Mouse (Mus musculus): ENCODE data around the gene Kat6b. TPM values are rescaled to one million over a fixed set of nuclear protein-coding genes. Genes with fewer than 3 reads are reported as not detected.
A peak's percentile ranks its signal among the peaks of the same experiment; 100 is the strongest.

Kat6b gene
- total RNA-seq, 2 experiments from 2014 or later = 39.2 to 39.3 TPM

GRCm38 (mm10) chr14:21686376-21687279 is 205.4 kb downstream of the Kat6b start:
- intact Hi-C loops (cut with DNase I) = no loop called here
- no peak for DNase-seq

- DNase-seq = no peak
Measured at GRCm38 (mm10) chr14:21691070-21691469, 209.8 kb downstream of the Kat6b start.

GRCm38 (mm10) chr14:21695020-21695419 is 213.8 kb downstream of the Kat6b start:
- DNase-seq = no peak
- intact Hi-C loops (cut with DNase I) = no loop called here

More at GRCm38 (mm10) chr14:21691070-21691469, 209.8 kb downstream of the Kat6b start:
- intact Hi-C loops (cut with DNase I) = no loop called here

DNA sequence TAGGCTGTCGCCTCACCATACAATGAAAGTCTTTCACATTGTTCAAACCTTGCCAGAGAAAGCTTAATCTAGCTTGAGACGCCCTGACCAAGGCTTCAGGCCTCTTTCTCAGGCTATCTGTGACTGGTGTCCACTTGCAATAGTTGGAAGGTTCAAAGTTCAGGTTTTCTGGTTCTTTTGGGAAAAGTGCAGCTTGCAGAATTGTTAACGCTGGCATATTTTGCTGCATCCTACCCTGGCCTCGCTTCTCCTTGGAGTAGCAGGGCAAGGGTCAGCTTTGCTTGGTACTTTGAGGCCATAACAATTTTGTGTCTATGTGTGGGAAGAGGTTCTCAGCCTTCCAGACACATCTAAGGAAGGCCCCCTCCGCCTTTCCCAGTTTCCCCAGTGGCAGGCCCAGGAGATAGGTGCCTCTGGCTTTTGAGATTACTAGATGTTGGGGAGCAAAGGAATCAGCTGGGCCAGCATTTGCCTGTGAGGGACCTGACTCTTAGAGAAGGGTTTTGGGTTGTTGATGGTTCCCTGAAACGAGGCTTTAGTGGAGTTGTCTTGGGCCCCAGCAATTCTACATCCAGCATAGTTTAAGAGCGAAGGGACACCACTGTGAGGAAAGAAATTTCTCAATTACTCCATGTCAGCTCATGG is 215.1 kb downstream of the Kat6b start:
- no peak for DNase-seq
- intact Hi-C loops (cut with DNase I) = no loop called here

DNA sequence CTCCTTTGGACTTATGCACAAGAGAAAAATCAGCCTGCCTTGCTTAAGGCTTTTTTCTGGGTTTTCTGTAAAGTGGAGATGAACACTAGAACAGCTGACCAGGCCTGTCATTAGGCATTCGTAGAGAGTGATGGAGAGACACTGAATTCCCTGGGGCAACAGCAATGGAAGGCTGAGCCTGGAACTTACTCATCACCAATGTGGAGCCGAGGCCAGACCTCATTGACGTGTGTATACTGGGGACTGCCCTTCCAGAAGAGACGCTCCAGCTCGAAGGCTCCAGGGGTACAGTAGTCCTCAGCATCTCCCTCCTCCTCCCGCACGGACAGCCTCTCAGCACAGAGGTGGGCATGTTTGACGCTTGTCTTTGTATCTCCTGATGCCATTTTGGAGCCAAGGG is 221.5 kb downstream of the Kat6b start:
- no peak for DNase-seq
- intact Hi-C loops (cut with DNase I) = no loop called here

DNA sequence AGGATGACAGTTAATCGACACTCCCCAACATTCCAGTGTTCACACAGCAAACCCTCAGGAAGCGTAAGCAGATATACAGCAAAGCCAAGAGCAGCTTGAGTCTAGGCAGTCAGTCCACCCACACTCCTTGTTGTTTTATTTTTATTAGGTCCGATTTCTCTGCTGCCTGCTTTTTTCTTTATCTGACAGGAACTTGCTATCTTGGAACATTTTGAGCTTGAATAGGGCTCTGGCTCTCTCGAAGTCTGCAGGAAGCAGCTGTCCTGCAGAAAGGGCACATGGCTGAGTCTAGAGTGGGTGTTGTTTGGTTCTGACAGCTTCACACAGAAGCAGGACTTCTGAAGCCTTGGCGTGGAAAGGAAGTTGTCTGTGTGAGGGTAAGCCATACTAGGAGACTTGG is 222.0 kb downstream of the Kat6b start:
- DNase-seq = peak; percentile 48

DNA sequence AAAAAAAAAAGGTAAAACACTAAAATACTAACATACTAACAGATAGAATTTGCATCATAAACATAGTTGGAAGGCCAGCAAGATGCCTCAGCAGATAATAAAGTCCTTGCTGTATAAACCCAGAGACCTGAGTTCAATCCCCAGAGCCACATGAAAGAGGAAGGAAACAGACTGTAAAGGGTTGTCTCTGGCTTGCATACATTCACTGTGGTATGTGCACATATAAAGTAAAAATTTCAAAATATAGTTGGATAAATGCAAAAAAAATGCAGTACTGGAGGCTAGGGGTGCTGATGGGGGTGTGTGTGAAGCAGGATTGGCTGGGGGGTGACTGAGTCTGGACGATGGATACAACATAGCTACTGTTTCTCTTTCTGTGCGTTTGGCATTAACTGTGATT is 224.2 kb downstream of the Kat6b start:
- intact Hi-C loops (cut with DNase I) = no loop called here

More for the DNA sequence above, 222.0 kb downstream of the Kat6b start:
- intact Hi-C loops (cut with DNase I) = no loop called here

DNA sequence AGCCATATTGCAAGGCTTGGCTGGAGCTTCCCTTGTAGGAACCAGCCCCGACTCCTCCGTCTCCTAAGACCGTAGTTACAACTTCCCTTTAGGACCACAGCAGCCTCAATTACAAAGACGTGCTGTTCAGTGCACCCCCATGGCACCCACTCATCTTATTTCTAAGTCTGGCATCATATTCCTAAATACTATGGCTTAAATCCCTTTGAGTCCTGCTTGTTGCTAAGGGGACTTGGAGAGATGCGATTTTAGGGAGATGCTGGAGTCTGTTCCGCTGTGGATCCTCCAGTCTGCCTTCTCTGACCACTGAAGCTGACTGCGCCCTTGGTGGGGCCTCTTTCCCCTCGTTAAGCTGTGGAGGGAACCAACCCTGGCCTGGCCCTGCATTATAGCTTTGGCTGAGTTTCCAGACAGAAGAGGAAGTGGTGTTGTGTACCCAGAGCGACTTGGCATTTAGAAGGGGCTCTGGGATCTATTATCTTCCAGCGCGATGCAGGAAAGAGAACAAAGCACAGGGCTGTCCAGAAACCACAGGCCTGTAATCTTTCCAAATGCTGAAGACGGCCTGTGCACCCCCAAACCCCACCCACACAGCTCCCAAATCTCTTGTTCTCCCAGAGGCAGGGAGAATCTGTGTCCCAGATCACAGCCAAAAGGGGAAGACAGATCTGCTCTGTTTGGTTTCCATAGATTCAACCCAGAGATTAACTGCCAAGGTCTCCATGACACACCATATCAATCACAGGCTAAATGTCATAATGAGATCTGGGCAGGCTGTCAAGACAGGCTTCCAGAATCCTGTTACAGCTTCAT is 225.7 kb downstream of the Kat6b start:
- intact Hi-C loops (cut with DNase I) = no loop called here
- DNase-seq = peak; percentile 53 to 55

More for the DNA sequence above, 224.2 kb downstream of the Kat6b start:
- no peak for DNase-seq

GRCm38 (mm10) chr14:21709545-21709944 is 228.3 kb downstream of the Kat6b start:
- intact Hi-C loops (cut with DNase I) = no loop called here

DNA sequence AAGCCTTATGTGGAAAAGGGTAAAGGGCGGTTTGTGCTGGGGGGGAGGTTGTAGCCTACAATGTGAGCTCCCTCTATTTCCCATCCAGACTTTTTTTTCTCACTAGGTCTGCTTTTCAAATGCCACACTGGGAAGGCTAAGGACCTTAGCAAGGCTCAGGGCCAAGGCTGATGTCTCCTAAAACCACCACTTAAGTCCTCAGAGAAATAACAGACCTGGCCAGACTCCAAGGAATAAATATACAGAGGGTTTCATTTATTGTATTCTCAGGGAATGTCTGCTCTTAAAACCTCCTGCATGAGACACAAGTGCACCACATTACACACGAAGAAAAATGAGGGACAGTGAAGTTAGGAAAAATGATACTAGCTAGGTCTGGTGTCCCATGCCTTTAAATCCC is 230.0 kb downstream of the Kat6b start:
- intact Hi-C loops (cut with DNase I) = no loop called here
- no peak for DNase-seq

More at GRCm38 (mm10) chr14:21709545-21709944, 228.3 kb downstream of the Kat6b start:
- peak in 1 of 2 experiments; percentile 21 for DNase-seq

DNA sequence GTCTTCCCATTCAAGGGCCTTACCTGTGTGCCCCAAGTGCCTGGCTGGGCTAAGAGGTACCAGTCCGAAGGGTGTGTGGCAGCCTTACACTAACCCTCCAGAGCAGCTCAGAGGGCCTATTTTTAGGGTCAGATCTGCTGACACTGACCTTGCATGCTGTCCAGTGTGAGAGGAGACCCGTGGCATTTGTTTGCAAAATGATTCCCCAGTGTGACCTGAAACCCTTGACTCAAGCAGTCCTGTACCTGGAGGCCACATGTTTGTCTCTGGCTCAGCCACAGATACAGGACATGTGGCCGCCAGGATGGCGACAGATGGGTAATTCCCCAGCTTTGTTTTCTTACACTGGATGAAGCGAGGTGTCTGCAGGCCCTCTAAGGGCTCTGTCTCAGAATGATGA is 233.3 kb downstream of the Kat6b start, which contains the start of gene Dupd1:
Gene Dupd1 (minus strand): TSS at position 91 of the 400 bp plus-strand sequence.
- DNase-seq = no peak
- intact Hi-C loops (cut with DNase I) = no loop called here

DNA sequence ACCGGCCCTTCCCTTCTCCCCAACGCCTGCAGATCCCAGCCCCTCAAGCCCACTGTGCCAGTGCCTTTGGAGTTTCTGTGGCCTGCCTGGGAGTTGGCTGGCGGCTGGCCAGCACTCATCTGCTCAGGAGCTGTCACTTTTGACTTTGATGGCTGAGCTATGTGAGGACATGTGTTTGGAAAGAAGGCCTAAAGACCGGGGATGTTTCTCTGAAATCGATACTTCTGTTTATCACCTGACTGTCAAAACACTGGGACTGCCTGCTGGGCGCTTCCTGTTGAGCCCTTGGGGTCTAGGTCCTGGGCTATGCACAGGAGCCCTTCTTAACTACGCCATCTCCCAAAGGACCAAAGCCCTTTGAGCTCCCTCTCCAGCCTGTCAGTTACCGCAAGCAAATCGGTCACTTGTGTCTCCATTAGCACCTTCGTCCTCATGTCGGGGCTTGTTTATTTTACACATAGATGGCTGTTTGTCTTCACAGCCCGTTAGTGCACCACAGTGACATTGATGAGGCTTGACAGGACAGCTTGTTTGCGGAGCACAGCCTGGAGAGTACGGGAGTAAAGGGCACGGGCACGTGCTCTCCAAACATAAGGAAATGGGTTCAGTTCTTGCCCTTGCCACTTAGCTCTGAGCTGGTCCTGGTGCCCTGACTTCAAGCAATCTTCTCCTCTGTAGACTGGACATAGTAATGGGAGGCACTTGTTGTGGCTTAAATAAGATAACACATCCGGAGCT is 238.6 kb downstream of the Kat6b start:
- intact Hi-C loops (cut with DNase I) = no loop called here
- no peak for DNase-seq

GRCm38 (mm10) chr14:21720430-21721205 is 239.4 kb downstream of the Kat6b start:
- intact Hi-C loops (cut with DNase I) = no loop called here
- DNase-seq = peak in 1 of 2 experiments; percentile 32

Other genes with a start within 250 kb of the Kat6b start
- under 1 TPM in 1 of 2 experiments, not detected in 1; 0.45 TPM for gene Dupd1, start 233.1 kb downstream of the Kat6b start, total RNA-seq (2021)

Measured in heart, postnatal 10 days (tissue).